Mouse (Mus musculus) MEL (cell line): ENCODE measurements around the gene Mdh2.

Source experiments
- BHLHE40 ChIP-seq: IDR thresholded peaks from 2 replicates; pipeline ENCODE4 v1.6.1; 2012; ENCODE audit warnings: low read depth, mild to moderate bottlenecking, inconsistent platforms, low read length, improper control_type of control experiment, borderline replicate concordance
- CTCF ChIP-seq, 3 experiments: IDR thresholded peaks in 2 of 3; conservative IDR thresholded peaks in 1 of 3; 2 replicates each; pipeline ENCODE4 v1.5.1; 2011 to 2012; ENCODE audit warnings: low read length in 3 of 3, low read depth in 2 of 3, mild to moderate bottlenecking in 2 of 3, improper control_type of control experiment in 1 of 3, inconsistent platforms in 1 of 3, mixed read lengths in 1 of 3, moderate library complexity in 1 of 3; ENCODE audit not compliant: control insufficient read depth in 1 of 3, insufficient read depth in 1 of 3, poor library complexity in 1 of 3, severe bottlenecking in 1 of 3
- EP300 ChIP-seq, 2 experiments: IDR thresholded peaks; 2 replicates each; pipeline ENCODE4 v1.6.1; 2011; ENCODE audit warnings: improper control_type of control experiment in 2 of 2, low read length in 2 of 2, low read depth in 1 of 2, mild to moderate bottlenecking in 1 of 2
- KAT2A ChIP-seq: conservative IDR thresholded peaks from 2 replicates; pipeline ENCODE4 v1.6.1; 2012; ENCODE audit warnings: low read depth, low read length, improper control_type of control experiment, inconsistent platforms
- MAFK ChIP-seq: IDR thresholded peaks from 2 replicates; pipeline ENCODE4 v1.6.1; 2011; ENCODE audit warnings: low read depth, mild to moderate bottlenecking, low read length, improper control_type of control experiment, borderline replicate concordance
- POLR2A ChIP-seq, 2 experiments: IDR thresholded peaks; 2 replicates each; pipeline ENCODE4 v1.6.1; 2011 to 2012; ENCODE audit warnings: low read length in 2 of 2, mild to moderate bottlenecking in 2 of 2, control low read depth in 1 of 2, improper control_type of control experiment in 1 of 2, low read depth in 1 of 2, moderate library complexity in 1 of 2; ENCODE audit not compliant: control insufficient read depth in 1 of 2, insufficient read depth in 1 of 2, poor library complexity in 1 of 2
- SMC3 ChIP-seq: IDR thresholded peaks from 2 replicates; pipeline ENCODE4 v1.6.1; 2011; ENCODE audit warnings: low read depth, low read length, improper control_type of control experiment
- ZNF384 ChIP-seq: IDR thresholded peaks from 2 replicates; pipeline ENCODE4 v1.6.1; 2012; ENCODE audit warnings: low read depth, mild to moderate bottlenecking, inconsistent platforms, low read length, improper control_type of control experiment

- TF ChIP-seq POLR2A (IDR thresholded peaks at IDR 0.05; ENCODE audit: control insufficient read depth in 1 of 2, insufficient read depth in 1 of 2, low read depth in 1 of 2, low read length in 2 of 2, poor library complexity in 1 of 2) (no peak), CTCF (IDR thresholded peaks at IDR 0.05 in 2 of 3, conservative IDR thresholded peaks at IDR 0.05 in 1 of 3; ENCODE audit: control insufficient read depth in 1 of 3, insufficient read depth in 1 of 3, low read depth in 2 of 3, low read length in 3 of 3, poor library complexity in 1 of 3, severe bottlenecking in 1 of 3) (no peak), ZNF384 (no peak), BHLHE40 (no peak), EP300 (IDR thresholded peaks at IDR 0.05; ENCODE audit: low read depth in 1 of 2, low read length in 2 of 2) (no peak), MAFK (no peak), SMC3 (no peak), KAT2A (no peak)
These were observed 347 bp upstream of the Mdh2 start, which contains the start of gene Styxl1 for GRCm38 (mm10) chr5:135777796-135778470.
